Mouse (Mus musculus) stomach, postnatal 0 days (tissue): Measurements from ENCODE around the gene Sap30l. TPM values are rescaled to one million over a fixed set of nuclear protein-coding genes. Genes with fewer than 3 reads are reported as not detected.

Source experiments
- ATAC-seq: fragments of 200-750 bp; cut with Nextera tagmentation; 2 replicates; pipeline ENCODE4 v1.8.0; 2017; ENCODE audit not compliant: low FRiP score, low TSS enrichment
- DNase-seq: peaks from one replicate; pipeline ENCODE4 v3.0.0-alpha.2; 2016; ENCODE audit warnings: low spot score
- H3K27ac ChIP-seq: fragments of 300-500 bp; sonication (generic); replicated peaks from 2 replicates; pipeline ENCODE4 v1.5.1; 2014; ENCODE audit warnings: mild to moderate bottlenecking, control low read depth
- H3K27me3 ChIP-seq: fragments of 300-500 bp; sonication (generic); 2 replicates; pipeline ENCODE4 v1.6.1; 2014; ENCODE audit warnings: low read length; ENCODE audit not compliant: control insufficient read depth, insufficient read depth
- H3K36me3 ChIP-seq: fragments of 300-500 bp; sonication (generic); 2 replicates; pipeline ENCODE4 v1.6.1; 2014; ENCODE audit warnings: low read length, mixed read lengths; ENCODE audit not compliant: control insufficient read depth, insufficient read depth
- H3K4me1 ChIP-seq: fragments of 300-500 bp; sonication (generic); replicated peaks from 2 replicates; pipeline ENCODE4 v1.6.1; 2014; ENCODE audit warnings: antibody characterized with exemption; ENCODE audit not compliant: control insufficient read depth, insufficient read depth
- H3K4me2 ChIP-seq: fragments of 300-500 bp; sonication (generic); replicated peaks from 2 replicates; pipeline ENCODE4 v1.6.1; 2014; ENCODE audit warnings: low read depth, mild to moderate bottlenecking, control low read depth, moderate library complexity
- H3K4me3 ChIP-seq: fragments of 300-500 bp; sonication (generic); 2 replicates; pipeline ENCODE4 v1.5.1; 2014; ENCODE audit warnings: low read depth, low read length, control low read depth
- H3K9ac ChIP-seq: fragments of 300-500 bp; sonication (generic); 2 replicates; pipeline ENCODE4 v1.6.1; 2014; ENCODE audit warnings: mild to moderate bottlenecking, low read length, control low read depth, mixed read lengths
- H3K9me3 ChIP-seq: fragments of 300-500 bp; sonication (generic); 2 replicates; pipeline ENCODE4 v1.6.1; 2016; ENCODE audit warnings: low read length; ENCODE audit not compliant: control insufficient read depth
- CTCF ChIP-seq: IDR thresholded peaks from 2 replicates; pipeline ENCODE4 v1.5.1; 2016; ENCODE audit warnings: antibody characterized with exemption, low read depth, mild to moderate bottlenecking, moderate library complexity
- EP300 ChIP-seq: optimal IDR thresholded peaks from 2 replicates; pipeline ENCODE3; 2016; ENCODE audit warnings: antibody characterized with exemption
- WGBS: fragments of 180-500 bp; shearing (Covaris S2); extraction: QIAGEN DNeasy Blood & Tissue Kit; methylation state at CpG from one replicate; pipeline ENCODE4 v1.1.7; 2014; 5-methylcytosine and 5-hydroxymethylcytosine counted together
- polyA plus RNA-seq: library from polyadenylated mRNA; unstranded; fragments of >200 nt; fragmentation: Nextera tagmentation; extraction: Ambion mirVana; gene quantifications from 2 replicates; pipeline ENCODE4 v1.2.1, GENCODE M21; 2015

The Sap30l gene
- polyA plus RNA-seq, 1 experiment from 2014 or later, result 8.7 TPM

GRCm38 (mm10) chr11:57827048-57827914 lies 25.8 kb downstream of the Sap30l start:
- H3K4me1 ChIP-seq, result peaks cover 11% of the 10 kb centered on the region; the same call in 1 of the 2 replicates
- 5% methylated on average over 41 of the region's 41 CpGs for whole genome bisulfite sequencing
- H3K27me3 ChIP-seq, result peaks cover 17% of the 10 kb centered on the region; the same call in 1 of the 2 replicates
- peak overlapping the region; percentile 58 for H3K4me2 ChIP-seq
- DNase-seq (no peak), ATAC-seq (no peak)
- H3K9me3 ChIP-seq, result no peaks in the 10 kb centered on the region
- no peak overlapping the region for H3K27ac ChIP-seq
- TF ChIP-seq EP300 (no peak), CTCF (no peak)
- peak overlapping the region; percentile 35; the same call in 1 of the 2 replicates for H3K9ac ChIP-seq
- H3K36me3 ChIP-seq, result no peaks in the 10 kb centered on the region
- H3K4me3 ChIP-seq, result peak overlapping the region; percentile 34

GRCm38 (mm10) chr11:57827915-57828545 lies 26.6 kb downstream of the Sap30l start:
- Histone ChIP-seq H3K27me3 (peaks cover 17% of the 10 kb centered on the region; the same call in 1 of the 2 replicates), H3K9me3 (no peaks in the 10 kb centered on the region), H3K4me2 (peak overlapping the region; percentile 58), H3K9ac (peak overlapping the region; percentile 35; the same call in 1 of the 2 replicates), H3K27ac (no peak overlapping the region), H3K4me3 (peak overlapping the region; percentile 34), H3K36me3 (no peaks in the 10 kb centered on the region), H3K4me1 (peaks cover 11% of the 10 kb centered on the region; the same call in 1 of the 2 replicates)
- WGBS, result 3% methylated on average over 33 of the region's 33 CpGs
- ATAC-seq (no peak), DNase-seq (no peak)
- TF ChIP-seq CTCF, result no peak
- no peak for TF ChIP-seq EP300

- ATAC-seq (no peak), DNase-seq (no peak)
- TF ChIP-seq CTCF (no peak), EP300 (no peak)
- H3K9ac ChIP-seq, result no peak overlapping the region
- H3K4me3 ChIP-seq, result peak overlapping the region; percentile 8
- WGBS, result 20% methylated on average over 48 of the region's 53 CpGs
- no peaks in the 10 kb centered on the region for H3K9me3 ChIP-seq
- H3K4me1 ChIP-seq, result peaks cover 11% of the 10 kb centered on the region; the same call in 1 of the 2 replicates
- no peaks in the 10 kb centered on the region for H3K36me3 ChIP-seq
- H3K4me2 ChIP-seq, result peak overlapping the region; percentile 8; the same call in 1 of the 2 replicates
- peaks cover 21% of the 10 kb centered on the region; the same call in 1 of the 2 replicates for H3K27me3 ChIP-seq
- no peak overlapping the region for H3K27ac ChIP-seq
Measured at GRCm38 (mm10) chr11:57828955-57829870, 27.8 kb downstream of the Sap30l start.

GRCm38 (mm10) chr11:57829871-57830775 lies 28.7 kb downstream of the Sap30l start:
- H3K9me3 ChIP-seq, result no peaks in the 10 kb centered on the region
- H3K27ac ChIP-seq, result no peak overlapping the region
- H3K4me3 ChIP-seq, result 0 out of 2 replicates have a peak overlapping the region, but pooled peaks have one; percentile 8
- peaks cover 11% of the 10 kb centered on the region; the same call in 1 of the 2 replicates for H3K4me1 ChIP-seq
- H3K4me2 ChIP-seq, result no peak overlapping the region
- H3K9ac ChIP-seq, result no peak overlapping the region
- peaks cover 21% of the 10 kb centered on the region; the same call in 1 of the 2 replicates for H3K27me3 ChIP-seq
- no peaks in the 10 kb centered on the region for H3K36me3 ChIP-seq
- ATAC-seq (no peak), DNase-seq (no peak)
- WGBS, result 71% methylated on average over 17 of the region's 17 CpGs
- TF ChIP-seq CTCF, result no peak
- no peak for TF ChIP-seq EP300
